Mouse (Mus musculus): Measurements from ENCODE around the gene Gm17654. TPM values are rescaled to one million over a fixed set of nuclear protein-coding genes. Genes with fewer than 3 reads are reported as not detected.

The Gm17654 gene
- not detected for total RNA-seq (2023)

GRCm38 (mm10) chr14:43579046-43579445 is at the start of gene Gm17654:
Gene Gm17654, minus strand, starts transcription at chr14:43579146.

DNA sequence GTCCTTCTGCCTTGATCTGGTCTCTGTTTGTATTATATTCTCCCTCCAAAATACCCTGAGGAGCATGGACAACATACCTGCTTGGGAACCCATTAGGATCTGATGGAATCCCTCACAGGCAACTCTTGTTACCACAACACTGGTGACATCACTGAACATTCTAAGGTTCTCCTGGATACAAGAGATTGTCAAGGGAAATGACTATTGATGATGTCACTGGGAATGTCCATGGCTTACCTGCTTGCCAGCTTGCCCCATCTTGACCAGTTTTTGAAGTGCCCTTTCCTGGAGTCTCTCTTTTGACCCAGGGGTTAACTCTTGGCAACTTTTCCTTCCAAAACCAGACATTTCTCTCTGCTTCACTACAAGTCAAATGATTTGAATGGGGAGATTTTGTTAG is 29.0 kb upstream of the Gm17654 start, which contains the start of gene Gm10375:
TSS of gene Gm10375 (minus strand) at position 101 of the 400 bp plus-strand sequence.

DNA sequence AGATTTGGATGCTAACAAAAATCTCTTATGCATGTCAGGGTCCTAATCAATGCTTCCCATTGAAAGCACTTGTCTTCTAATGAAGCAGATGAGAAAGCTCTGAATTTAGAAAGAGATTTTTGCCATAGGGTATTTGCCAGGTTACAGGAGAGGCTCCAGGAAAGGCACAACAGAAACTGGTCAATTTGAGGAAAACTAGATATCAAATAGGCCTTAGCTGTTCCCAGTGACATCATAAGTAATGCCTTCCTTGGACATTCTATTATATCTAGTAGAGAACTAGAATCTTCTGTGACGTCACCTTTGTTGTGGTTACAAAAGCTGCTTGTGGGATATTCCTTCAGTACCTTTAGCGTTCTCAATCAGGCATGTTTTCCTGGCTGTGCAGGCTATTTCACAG is 35.7 kb downstream of the Gm17654 start, which contains the start of gene Gm5799:
TSS of gene Gm5799 (plus strand) at position 301 of the 400 bp plus-strand sequence.

Other genes with a start within 250 kb of the Gm17654 start
- gene 1700001F09Rik, start 231.3 kb downstream of the Gm17654 start, total RNA-seq (2023) = not detected
- not detected for gene Gm8138, start 162.8 kb downstream of the Gm17654 start, total RNA-seq (2023)
- gene Gm5799, start 35.6 kb downstream of the Gm17654 start, total RNA-seq (2023) = not detected
- not detected for gene Gm10375, start 28.9 kb upstream of the Gm17654 start, total RNA-seq (2023)
- not detected for gene Gm8165, start 98.1 kb upstream of the Gm17654 start, total RNA-seq (2023)
- gene Gm7324, start 118.7 kb upstream of the Gm17654 start, total RNA-seq (2023) = 2.2 TPM
- gene Gm16506, start 148.3 kb upstream of the Gm17654 start, total RNA-seq (2023) = not detected
- gene Gm6526, start 168.7 kb upstream of the Gm17654 start, total RNA-seq (2023) = not detected
- gene Gm8180, start 205.6 kb upstream of the Gm17654 start, total RNA-seq (2023) = not detected

All from CD4-positive naive resting alpha-beta T cell, adult 76 days (primary cell).